Mouse (Mus musculus): ENCODE data around the gene Mindy4b-ps.
"Not testable (repeated sequence)": the region's sequence is repeated elsewhere in the genome, so short reads cannot be mapped to it uniquely, and the experiment has no call there.

The Mindy4b-ps gene

DNA sequence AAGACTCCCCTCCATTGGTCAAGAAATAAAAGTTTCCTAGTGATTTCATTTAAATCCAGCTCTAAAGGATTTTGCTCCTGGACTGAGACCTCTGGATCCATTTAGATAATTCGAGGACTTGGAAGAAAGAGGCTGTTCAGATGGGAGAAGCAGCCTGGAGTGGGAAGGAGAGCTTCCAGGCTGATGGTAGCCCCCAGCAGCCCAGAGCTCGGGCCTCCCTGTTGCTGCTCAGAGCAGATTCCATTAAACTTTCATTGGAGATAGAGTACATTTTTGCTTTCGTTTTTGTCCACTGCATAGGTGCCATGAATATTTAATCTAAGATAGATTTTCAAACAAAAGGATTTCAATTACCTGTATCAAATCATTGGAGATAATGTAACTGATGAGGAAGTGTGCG, at the start of gene Mindy4b-ps:
Gene Mindy4b-ps, minus strand, starts transcription at position 101 of the 400 bp plus-strand sequence.
- DNase-seq (ENCODE audit: low spot score), result no peak

DNA sequence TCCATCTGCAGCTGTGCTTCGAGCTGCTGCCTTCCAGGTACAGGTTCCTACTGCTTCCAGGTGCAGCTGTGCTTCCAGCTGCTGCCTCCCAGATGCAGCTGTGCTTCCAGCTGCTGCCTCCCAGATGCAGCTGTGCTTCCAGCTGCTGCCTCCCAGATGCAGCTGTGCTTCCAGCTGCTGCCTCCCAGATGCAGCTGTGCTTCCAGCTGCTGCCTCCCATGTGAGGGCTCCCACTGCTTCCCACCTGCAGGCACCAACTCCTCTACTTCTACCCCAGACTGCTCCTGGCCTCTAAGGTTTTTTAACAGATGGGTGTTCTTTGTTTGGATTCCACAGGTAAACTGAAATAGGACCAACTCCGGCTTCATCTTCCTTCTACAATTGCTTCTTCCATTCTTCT, 49.8 kb upstream of the Mindy4b-ps start:
- DNase-seq (ENCODE audit: low spot score), result not testable (repeated sequence)

DNA sequence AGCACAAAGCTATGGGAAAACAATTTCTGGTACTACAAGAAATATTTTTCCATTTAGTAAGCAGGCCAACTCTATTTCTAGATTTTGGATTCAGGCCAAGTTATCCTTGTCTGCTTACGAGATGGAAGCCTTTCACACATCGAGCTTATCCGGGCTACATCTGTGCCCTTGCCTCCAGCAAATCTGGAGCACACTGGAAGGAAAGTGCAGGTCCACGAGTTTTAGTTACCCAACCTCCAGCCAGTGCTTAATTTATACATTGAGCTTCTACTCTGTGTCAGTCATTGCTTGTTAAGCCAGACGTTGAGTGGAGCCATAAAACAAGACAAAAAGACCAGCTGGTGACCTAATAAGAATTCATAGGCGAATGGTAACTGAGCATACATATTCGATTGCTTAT, 43.6 kb upstream of the Mindy4b-ps start:
- no peak for DNase-seq (ENCODE audit: low spot score)

DNA sequence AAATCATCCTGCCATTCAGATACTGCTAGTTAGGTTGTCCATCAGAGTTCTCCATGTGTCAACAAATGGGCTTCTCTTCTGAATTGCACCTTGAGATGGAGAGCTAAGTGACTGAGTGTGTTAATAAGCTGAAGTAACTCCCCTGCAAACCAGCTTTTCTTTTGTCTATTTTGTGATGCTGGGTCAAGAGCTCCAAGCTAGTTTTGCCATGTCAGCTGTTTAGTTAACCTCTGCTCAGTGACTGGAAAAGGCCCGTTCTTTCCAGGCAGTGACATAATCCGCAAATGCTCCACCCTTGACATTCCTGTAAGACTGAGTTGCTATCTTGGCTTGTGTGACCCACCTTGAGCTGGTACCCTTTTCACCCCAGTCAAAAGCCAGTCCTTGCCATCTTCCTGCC, 40.9 kb upstream of the Mindy4b-ps start:
- no peak for DNase-seq (ENCODE audit: low spot score)

DNA sequence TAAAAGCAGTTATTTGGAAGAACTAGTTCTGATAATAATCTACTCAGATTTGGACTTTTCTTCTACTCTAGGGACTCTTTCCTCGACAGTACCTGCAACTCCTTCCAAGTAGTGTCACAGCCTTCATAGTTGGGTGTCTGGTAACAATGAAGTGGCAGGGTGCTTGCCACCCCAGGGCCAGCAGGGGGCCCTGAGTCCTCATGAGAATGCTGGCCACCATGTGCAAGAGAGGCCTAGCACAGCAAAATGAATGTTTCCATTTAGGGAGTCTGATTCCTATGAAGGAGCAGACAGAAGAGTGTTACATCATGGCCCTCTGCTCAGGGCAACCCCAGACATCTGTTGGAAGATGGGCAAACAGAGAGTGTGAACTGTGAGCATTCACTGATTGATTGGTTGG, 21.3 kb upstream of the Mindy4b-ps start:
- DNase-seq (ENCODE audit: low spot score), result no peak

DNA sequence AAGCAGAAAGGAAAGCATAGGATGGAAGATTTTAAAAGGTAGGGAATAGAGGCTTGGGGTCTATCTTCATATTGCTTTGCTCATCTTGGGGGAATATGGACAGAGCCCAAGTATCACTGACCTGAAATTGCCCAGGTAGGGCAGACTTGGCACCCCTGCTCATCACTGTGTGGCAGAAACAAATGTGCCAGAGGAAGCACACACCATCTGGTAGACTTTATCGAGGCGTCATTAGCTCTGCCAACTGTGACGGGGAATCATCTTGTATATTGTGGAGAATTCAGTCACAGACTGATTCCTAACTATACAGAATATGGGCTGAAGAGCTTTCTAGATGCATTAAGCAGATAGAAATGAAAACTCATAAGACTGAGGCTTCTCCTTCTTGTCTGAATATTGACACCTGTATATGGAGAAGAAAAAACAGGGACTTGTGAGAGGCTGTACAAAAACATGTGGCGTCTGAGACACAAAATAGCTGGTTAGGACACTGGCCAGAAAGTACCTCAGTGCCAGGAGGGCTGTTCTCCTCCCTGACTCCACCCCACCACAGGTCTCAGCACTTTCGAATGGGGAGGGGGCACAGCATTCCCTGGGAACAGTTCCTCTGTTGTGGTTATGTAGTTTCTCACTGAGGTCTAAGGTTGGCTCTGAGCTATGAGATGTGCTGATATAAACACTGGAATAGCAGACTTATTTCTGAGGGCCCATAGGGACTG, 11.5 kb upstream of the Mindy4b-ps start:
- no peak for DNase-seq (ENCODE audit: low spot score)

DNA sequence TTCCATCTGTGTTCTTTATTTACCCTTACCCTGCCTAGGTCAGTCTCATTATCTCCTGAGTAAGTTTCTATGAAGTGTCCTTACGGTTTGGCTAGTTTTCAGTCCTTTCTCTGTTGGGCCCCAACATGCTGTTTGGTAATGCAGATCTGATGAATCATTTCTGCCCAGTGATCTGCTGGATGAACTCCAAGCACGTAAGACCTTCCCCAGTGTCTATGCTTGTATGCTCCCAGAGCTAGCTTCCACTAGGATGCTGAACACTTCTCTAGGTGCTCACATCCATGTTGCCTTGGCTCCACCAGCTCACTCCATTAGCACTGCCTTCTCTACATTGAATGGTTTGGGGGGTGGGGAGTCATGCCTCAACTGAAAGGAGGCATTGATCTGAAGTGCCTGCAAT, 10.8 kb upstream of the Mindy4b-ps start:
- no peak for DNase-seq (ENCODE audit: low spot score)

DNA sequence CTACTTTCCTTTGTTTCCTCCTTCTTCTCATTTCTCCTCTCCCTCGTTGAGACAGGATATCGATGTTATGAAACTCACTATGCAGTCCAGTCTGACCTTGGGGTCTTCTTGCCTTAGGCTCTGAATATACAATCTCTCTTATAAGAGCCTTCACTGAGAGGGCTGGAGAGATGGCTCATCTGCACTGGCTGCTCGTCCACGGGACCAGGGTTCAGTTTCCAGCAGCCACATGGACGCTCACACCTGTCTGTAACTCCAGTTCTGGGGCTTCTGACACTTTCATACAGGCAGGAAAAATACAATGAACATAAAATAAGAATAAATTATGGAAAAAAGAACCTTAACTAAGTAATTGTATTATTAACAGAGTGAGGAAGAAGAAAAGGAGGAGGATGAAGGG, 9.5 kb upstream of the Mindy4b-ps start:
- DNase-seq (ENCODE audit: low spot score), result no peak

DNA sequence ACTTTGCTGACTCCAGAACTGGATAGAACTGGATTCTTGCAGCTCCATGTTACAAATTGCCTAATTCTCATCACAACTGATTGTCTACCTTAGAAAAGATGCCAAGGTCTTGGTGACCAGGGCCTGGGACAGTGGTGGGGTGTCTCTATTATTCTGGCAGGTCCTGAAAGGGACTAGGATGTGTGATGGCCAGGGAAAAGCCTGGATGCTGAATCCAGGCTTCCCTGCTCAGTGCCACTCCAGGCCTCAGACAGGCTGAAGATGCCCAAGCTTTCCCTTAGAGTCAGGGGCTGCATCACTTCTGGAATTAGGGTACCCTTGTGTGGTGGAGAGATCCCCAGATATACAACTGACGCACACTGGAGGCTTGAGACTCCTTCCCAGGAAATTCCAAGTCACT, 7.8 kb upstream of the Mindy4b-ps start:
- no peak for DNase-seq (ENCODE audit: low spot score)

DNA sequence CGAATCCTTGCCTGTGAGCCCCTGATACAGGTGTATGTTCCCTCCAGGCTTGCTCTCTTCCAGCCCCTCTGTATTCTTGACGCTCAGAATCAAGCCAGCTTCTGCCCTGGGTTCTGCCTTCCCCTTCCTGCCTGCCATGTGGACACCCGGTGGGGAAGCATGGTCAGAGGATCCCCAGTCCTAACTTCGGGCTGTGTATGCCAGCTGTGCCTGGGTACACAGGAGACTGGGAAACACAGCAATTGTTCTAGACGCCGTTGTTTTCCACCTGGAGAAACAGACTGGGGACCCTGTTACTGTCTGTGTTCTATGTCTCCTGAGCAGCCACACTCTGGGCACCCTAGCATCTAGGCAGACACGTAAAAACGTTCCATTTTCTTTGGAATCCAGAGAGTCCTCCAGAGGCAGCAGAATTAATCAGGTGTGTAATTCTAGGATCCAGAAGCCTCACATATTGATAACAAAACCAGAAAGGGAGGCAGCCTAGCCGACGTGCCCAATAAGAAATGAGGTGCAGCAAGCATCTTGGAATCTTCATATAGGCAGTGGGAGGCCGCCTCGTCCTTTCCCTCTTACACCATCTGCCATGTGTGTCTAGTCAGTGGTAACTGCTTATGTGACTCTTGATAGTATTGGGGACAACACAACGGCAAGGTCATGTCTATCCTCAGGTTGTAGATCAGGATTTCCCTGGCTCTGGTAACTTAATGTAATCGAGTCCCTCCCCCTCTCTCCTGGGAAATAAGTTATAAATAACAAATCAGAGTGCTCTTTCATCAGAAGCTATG, 6.4 kb upstream of the Mindy4b-ps start:
- DNase-seq (ENCODE audit: low spot score), result no peak

DNA sequence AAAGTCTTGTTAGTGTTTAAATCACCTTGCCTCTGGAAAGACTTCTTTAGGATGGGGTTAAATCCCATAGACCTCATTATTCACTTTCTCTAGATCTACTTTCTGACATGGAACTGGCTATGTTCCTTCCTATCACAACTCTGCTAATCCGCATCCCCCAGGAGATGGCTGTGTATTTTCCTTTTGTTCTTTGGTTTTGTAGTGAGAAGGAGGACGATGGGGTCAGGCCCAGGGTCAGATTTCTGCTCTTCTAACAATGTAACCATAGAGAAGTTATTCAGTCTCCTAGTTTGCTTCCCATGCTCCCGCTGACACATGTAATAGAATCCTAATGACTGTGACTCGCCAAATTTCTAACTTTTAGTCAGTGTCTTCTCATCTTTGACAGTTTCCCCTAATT, 4.2 kb upstream of the Mindy4b-ps start:
- no peak for DNase-seq (ENCODE audit: low spot score)

DNA sequence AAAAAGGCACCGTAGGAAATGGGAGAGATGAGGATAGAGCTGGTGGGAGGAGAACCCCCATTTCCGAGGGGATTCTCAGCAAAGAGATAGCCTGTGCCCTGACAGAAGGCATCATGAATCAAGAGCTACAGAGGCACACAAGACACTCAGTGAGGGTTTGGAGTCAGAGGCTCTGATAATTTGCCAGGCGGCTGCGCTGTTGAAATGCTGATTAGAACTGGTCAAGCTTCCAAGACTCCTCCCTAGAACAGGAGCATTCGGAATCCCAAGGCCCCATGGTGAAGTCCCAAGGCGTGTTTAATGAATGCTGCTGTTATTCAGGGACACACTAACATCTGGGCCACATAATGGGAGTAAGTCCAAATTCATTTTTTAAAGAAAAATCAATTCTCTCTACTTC, 4.8 kb downstream of the Mindy4b-ps start:
- peak; percentile 16 for DNase-seq (ENCODE audit: low spot score)

DNA sequence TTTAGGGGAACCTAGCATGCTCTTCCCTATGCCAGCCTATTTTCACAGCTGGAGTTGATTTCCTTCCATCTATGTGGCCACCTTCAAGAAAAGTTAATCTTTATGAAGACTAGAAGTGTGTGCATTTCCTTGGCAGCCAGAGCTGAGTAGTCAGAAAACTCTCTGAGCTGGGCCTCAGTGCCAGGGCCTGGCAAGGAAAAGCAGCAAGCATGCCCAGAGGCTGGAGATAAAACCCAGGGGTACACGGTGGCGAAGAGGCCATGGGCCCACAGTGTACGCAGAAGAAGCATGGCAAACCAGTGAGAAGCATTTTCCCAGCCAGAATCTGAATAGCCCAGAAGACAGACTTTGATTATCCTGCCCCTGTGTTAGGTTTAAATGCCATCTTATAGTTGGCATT, 7.9 kb downstream of the Mindy4b-ps start:
- no peak for DNase-seq (ENCODE audit: low spot score)

DNA sequence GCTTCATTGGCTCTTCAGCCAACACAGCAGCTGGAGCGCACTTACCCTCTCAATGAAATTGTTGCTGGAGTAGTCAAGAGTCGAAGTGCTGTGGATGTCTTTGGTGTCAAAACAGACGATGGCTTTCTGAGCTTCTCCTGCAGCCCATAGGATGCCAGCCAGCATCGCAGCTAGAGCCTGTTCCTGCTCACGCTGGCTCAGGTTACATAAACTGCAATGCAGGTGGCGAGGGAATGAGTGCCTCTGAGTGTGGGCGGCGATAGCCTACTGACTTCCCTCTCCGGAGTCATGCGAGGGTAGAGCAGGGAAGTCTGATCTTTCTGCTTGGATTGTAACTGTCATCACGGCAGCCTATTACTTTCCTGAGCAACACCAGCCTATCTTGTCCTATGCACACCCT, 11.8 kb downstream of the Mindy4b-ps start:
- DNase-seq (ENCODE audit: low spot score), result no peak

DNA sequence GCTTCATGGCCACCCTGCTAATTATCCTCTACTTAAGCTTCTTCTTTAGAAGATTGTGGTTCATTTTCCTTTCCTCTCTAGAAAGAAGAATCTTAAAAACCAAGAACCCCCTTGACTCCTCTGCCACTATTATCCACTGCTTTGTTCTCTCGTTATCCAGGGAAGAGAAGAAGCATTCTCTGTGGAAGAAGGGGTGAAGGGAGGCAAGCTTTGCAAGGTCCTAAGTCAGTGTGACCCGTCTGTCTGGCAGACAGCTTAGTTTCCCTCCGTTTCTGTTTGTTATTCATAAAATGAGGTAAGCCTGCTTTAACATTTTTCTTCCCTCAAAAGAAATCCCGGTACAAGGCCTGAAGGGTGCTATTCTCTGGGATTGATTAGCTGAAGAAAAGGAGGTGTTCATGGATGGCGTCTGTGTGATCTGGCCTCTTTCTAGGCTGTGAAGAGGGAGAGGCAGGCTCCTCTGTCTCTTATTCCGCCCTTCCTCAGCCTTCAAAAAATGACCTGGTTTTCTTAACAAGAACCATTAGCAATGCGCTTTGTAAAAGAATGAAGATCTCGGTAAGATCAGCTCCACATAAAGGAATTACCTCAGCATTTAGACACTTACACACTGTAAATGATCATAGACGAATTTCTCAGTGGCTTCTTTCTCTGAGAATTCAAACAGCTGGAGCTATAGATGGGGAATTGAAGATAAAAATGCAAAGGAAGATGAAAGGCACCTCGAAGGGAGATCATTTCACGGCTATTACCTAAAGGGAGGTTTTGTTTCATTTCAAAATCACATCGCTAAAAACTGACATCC, 12.8 kb downstream of the Mindy4b-ps start:
- no peak for DNase-seq (ENCODE audit: low spot score)

DNA sequence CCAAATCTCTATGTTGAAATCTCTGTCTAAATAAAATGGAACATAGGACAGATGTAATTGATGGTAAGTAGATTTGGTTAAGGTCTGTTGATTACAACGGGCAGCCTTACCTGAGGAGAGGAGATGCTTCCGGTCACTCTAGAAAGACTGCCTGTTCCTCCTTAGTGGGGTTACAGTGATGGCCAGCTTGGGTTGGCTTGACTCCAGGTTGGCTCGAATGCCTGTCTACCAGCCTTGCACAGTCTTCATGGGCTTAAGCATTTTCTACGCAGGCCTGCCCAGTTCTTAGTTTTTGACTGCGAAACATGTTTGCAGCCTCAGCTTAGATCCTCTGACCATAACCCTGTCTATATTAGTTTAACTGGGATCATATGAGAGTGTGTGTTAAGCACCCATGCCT, 13.5 kb downstream of the Mindy4b-ps start:
- DNase-seq (ENCODE audit: low spot score), result no peak

DNA sequence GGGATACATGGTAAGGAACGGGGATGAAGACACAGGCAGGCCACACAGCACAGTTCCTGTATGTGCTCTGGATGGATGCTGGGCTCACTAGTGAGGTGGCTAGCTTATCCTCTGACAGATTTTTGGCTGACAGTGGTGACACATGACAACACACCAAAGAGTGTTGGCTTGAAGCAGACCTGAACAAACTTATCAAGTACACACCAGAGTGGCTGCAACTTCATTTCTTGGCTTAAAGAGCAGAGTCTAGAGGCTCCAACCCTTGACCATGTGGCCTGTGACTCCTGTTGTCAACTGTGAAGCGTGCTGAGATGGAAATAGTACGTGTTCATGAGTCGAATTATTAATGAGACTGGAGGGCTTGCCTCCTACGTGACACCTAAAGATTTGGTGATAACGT, 17.4 kb downstream of the Mindy4b-ps start:
- DNase-seq (ENCODE audit: low spot score), result no peak

DNA sequence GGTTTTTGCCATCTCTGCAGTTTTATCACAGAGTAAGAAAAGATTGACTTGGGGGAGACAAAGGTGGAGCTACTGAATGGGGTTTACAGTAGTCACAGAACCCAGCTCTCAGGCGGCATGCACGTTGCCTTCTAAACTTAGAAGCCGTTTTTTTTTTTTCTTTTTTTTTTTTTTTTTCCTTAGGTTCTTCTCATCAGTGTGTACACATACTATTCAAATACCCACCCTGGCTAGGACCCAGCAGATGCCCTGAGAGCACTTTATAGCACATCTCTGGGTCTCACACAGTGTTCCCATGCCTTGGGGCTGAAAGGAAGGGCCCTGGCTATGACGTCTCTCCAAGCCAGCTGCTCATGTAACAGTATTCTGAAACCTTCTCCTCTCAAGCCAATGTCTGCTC, 23.4 kb downstream of the Mindy4b-ps start:
- DNase-seq (ENCODE audit: low spot score), result no peak

DNA sequence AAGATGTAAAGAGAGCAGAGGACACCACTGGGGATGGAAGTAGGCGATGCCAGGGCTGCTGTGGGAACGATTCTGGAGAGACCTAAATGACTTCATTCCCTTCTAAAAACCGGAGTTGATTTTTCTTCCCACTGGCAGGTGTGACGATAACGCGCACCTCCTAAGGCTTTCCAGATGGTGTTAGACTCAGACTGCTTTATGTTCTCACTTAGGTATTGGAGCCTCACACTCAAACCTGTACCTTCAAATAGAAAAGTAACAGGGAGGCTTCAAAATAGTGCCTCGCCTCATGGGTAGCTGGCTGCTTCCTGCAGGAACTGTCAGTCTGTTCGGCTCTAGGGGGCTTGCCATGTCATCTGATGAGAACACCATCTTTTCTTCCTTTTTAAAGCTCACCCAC, 23.9 kb downstream of the Mindy4b-ps start:
- no peak for DNase-seq (ENCODE audit: low spot score)

DNA sequence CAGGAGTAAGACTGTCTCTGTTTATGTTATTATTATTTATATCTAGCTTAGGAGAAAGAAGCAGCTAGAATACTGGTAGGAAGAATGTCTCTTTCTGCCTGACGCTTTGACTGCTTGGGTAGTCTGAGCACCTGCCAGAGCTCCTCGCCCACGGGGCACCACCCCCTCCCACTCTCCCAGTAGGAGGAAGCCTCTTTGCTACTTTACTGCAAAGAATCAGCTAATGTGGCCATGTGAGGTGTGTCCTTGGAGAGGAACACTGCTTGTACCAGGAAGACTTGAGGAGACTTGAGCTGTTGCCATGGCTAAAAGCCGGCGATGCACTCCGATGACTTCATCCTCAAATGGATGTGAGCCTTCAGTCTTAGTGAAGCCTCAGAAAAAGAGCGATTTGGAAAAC, 32.6 kb downstream of the Mindy4b-ps start:
- DNase-seq (ENCODE audit: low spot score), result no peak

DNA sequence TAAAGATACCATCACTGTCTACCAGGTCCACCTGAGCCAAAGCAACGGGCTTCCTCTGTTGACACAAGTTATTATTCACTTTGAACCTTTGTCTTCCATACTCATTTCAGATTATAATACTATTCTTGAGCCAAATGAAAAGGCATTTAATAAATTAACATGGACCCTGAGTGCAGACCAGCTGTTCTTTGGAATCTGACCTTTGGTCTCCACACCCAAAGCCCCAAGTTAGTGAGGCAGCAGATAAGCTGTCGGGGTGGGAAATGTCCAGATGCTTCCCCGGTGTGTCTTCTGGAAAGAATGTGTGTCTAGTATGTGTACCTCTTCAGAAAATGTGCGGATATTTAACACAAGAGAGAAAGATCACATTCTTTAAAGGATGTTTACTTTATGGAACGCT, 33.1 kb downstream of the Mindy4b-ps start:
- no peak for DNase-seq (ENCODE audit: low spot score)

DNA sequence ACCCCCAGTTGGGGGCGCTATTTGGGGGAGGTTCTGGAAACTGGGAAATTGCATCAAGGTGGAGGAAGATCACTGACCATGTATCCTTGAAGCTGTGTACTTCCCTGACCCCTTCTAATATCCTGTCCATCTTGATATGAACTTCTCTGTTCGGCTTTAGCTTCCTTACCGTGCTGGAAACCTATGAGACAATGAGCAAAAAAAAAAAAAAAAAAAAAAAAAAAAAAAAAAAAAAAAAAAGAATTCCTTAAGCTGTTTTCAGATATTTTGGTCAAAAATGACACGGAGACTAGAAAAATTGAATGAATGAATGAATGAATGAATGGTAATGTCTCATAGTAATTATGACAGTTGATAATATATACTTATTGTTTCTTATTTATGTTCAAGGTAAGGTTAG, 35.6 kb downstream of the Mindy4b-ps start:
- no peak for DNase-seq (ENCODE audit: low spot score)

DNA sequence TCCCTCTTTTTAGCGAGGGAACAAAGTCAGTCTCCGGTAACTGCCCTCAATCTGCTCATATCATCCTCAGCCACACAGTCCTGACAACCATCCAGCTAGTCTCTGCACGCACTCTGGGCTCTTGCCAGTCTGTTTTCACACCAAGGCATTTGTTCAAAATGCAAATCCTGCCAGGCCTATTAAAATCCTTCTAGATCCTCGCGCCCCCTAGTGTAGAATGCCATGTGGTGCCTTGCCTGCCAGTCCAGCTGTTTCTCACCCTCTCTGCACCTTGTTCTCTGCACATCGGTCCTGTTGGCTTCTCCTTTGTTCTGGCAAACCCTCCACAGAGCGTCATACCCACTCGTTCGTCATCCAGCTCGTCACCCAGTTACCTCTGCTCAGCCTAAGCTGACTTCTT, 36.2 kb downstream of the Mindy4b-ps start:
- peak; percentile 32 for DNase-seq (ENCODE audit: low spot score)
